Mouse (Mus musculus) midbrain, embryonic 11.5 days (tissue): ENCODE measurements around the gene Lck. TPM values are rescaled to one million over a fixed set of nuclear protein-coding genes. Genes with fewer than 3 reads are reported as not detected.

Experiments used
- ATAC-seq: fragments of 200-750 bp; cut with Nextera tagmentation; 2 replicates; pipeline ENCODE4 v1.8.0; 2017; ENCODE audit warnings: moderate TSS enrichment, moderate library complexity; ENCODE audit not compliant: low FRiP score
- DNase-seq: peaks from one replicate; pipeline ENCODE4 v3.0.0; 2015; ENCODE audit warnings: low spot score; ENCODE audit errors: missing footprints
- H3K27ac ChIP-seq: fragments of 300-500 bp; sonication (generic); 2 replicates; pipeline ENCODE4 v1.5.1; 2014; ENCODE audit warnings: low read depth, low read length
- H3K27me3 ChIP-seq: fragments of 300-500 bp; sonication (generic); 2 replicates; pipeline ENCODE4 v1.6.1; 2014; ENCODE audit warnings: mild to moderate bottlenecking, low read length, moderate library complexity, mixed read lengths; ENCODE audit not compliant: control insufficient read depth, insufficient read depth
- H3K36me3 ChIP-seq: fragments of 300-500 bp; sonication (generic); 2 replicates; pipeline ENCODE4 v1.6.1; 2014; ENCODE audit warnings: mild to moderate bottlenecking, low read length, moderate library complexity, mixed read lengths; ENCODE audit not compliant: control insufficient read depth, insufficient read depth
- H3K4me1 ChIP-seq: fragments of 300-500 bp; sonication (generic); 2 replicates; pipeline ENCODE4 v1.6.1; 2014; ENCODE audit warnings: low read length; ENCODE audit not compliant: control insufficient read depth, insufficient read depth
- H3K4me2 ChIP-seq: fragments of 300-500 bp; sonication (generic); 2 replicates; pipeline ENCODE4 v1.6.1; 2014; ENCODE audit warnings: mild to moderate bottlenecking, moderate library complexity
- H3K4me3 ChIP-seq: fragments of 300-500 bp; sonication (generic); 2 replicates; pipeline ENCODE4 v1.5.1; 2014; ENCODE audit warnings: low read depth, low read length
- H3K9ac ChIP-seq: fragments of 300-500 bp; sonication (generic); 2 replicates; pipeline ENCODE4 v1.6.1; 2014; ENCODE audit warnings: low read length
- H3K9me3 ChIP-seq: fragments of 300-500 bp; sonication (generic); 2 replicates; pipeline ENCODE4 v1.6.1; 2016; ENCODE audit warnings: low read length; ENCODE audit not compliant: control insufficient read depth
- WGBS: fragments of 180-500 bp; shearing (Covaris S2); extraction: QIAGEN DNeasy Blood & Tissue Kit; methylation state at CpG from one replicate; pipeline ENCODE4 v1.1.7; 2014; 5-methylcytosine and 5-hydroxymethylcytosine counted together
- microRNA-seq: library from miRNA; unstranded; fragments of <30 nt; microRNA quantifications from one replicate; pipeline ENCODE4, GENCODE M21; 2017
- polyA plus RNA-seq: library from polyadenylated mRNA; unstranded; fragments of >200 nt; fragmentation: Nextera tagmentation; extraction: Ambion mirVana; gene quantifications from 2 replicates; pipeline ENCODE4 v1.2.1, GENCODE M21; 2014

The Lck gene
- polyA plus RNA-seq, 1 experiment from 2014 or later, result 4.5 TPM

- Histone ChIP-seq H3K9ac (no peak overlapping the region), H3K27me3 (no peaks in the 10 kb centered on the region), H3K4me1 (peaks cover 13% of the 10 kb centered on the region), H3K27ac (no peak overlapping the region), H3K36me3 (no peaks in the 10 kb centered on the region), H3K4me2 (no peak overlapping the region), H3K4me3 (no peak overlapping the region), H3K9me3 (no peaks in the 10 kb centered on the region)
- 71% methylated on average over 3 of the region's 3 CpGs for WGBS
- ATAC-seq (no peak), DNase-seq (peak; percentile 62)
Observed at GRCm38 (mm10) chr4:129498941-129499340, 74.5 kb downstream of the Lck start.

Small RNA genes within 50 kb of the gene (microRNA-seq; reads per million reads assigned to microRNA genes)
- gene Mir8119, result not detected

Other genes with a start within 250 kb of the Lck start
- gene Rbbp4, start 238.3 kb downstream of the Lck start, polyA plus RNA-seq, result 561 and 604 TPM in 2 replicates
- 42.7 and 45.0 TPM in 2 replicates for gene Zbtb8os, start 237.9 kb downstream of the Lck start, polyA plus RNA-seq
- gene Zbtb8a, start 195.5 kb downstream of the Lck start, polyA plus RNA-seq, result 6.7 and 8.3 TPM in 2 replicates
- gene Zbtb8b, start 132.8 kb downstream of the Lck start, polyA plus RNA-seq, result 2.0 and 2.4 TPM in 2 replicates
- 23.3 and 23.7 TPM in 2 replicates for gene Bsdc1, start 112.1 kb downstream of the Lck start, polyA plus RNA-seq
- gene Tssk3, start 82.6 kb downstream of the Lck start, polyA plus RNA-seq, result not detected in 2 replicates
- gene Fam229a, start 82.5 kb downstream of the Lck start, polyA plus RNA-seq, result not detected in 2 replicates
- gene Marcksl1, start 60.1 kb downstream of the Lck start, polyA plus RNA-seq, result 1,816 and 1,974 TPM in 2 replicates
- gene Hdac1, start 30.9 kb downstream of the Lck start, polyA plus RNA-seq, result 225 and 234 TPM in 2 replicates
- 0.19 and 0.46 TPM in 2 replicates for gene Fam167b, start 4.9 kb upstream of the Lck start, polyA plus RNA-seq
- 251 and 259 TPM in 2 replicates for gene Eif3i, start 27.0 kb upstream of the Lck start, polyA plus RNA-seq
- 178 and 188 TPM in 2 replicates for gene Tmem234, start 27.0 kb upstream of the Lck start, polyA plus RNA-seq
- gene Dcdc2b, start 40.6 kb upstream of the Lck start, polyA plus RNA-seq, result 1.7 and 3.0 TPM in 2 replicates
- gene Iqcc, start 45.5 kb upstream of the Lck start, polyA plus RNA-seq, result 21.3 and 23.9 TPM in 2 replicates
- 70.0 and 73.9 TPM in 2 replicates for gene Ccdc28b, start 50.3 kb upstream of the Lck start, polyA plus RNA-seq
- gene Txlna, start 67.4 kb upstream of the Lck start, polyA plus RNA-seq, result 89.6 and 101 TPM in 2 replicates
- 13.6 and 14.9 TPM in 2 replicates for gene Kpna6, start 99.1 kb upstream of the Lck start, polyA plus RNA-seq
- gene Tmem39b, start 123.2 kb upstream of the Lck start, polyA plus RNA-seq, result 35.6 and 36.3 TPM in 2 replicates
- gene Khdrbs1, start 168.7 kb upstream of the Lck start, polyA plus RNA-seq, result 189 and 190 TPM in 2 replicates
- gene Ptp4a2, start 237.6 kb upstream of the Lck start, polyA plus RNA-seq, result 368 TPM in 2 replicates